Mouse (Mus musculus): ENCODE results near the gene 4933402N22Rik.
"Not testable (repeated sequence)": the region's sequence is repeated elsewhere in the genome, so short reads cannot be mapped to it uniquely, and the experiment has no call there.

4933402N22Rik gene

DNA sequence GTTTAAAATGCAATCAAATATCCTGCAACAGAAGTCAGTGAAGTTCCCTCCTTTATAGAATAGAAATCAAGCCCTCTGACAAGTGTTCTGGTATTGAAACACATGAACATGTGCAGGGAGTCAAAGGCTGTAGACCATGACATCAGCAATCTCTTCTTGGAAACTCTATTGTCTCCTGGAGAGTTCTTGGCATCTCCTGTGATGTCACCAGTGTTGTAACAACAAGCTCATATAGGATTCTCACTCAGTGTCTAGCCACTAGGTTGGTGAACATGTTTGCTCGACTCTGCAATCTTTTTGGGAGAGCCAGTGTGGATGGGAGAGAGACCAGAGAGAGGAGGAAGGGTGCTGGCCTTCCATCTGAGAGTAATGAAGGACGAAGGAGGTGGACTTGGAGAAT is at the start of gene 4933402N22Rik:
4933402N22Rik (plus strand) TSS at position 301 of the 400 bp plus-strand sequence.
- not testable (repeated sequence) for DNase-seq

DNA sequence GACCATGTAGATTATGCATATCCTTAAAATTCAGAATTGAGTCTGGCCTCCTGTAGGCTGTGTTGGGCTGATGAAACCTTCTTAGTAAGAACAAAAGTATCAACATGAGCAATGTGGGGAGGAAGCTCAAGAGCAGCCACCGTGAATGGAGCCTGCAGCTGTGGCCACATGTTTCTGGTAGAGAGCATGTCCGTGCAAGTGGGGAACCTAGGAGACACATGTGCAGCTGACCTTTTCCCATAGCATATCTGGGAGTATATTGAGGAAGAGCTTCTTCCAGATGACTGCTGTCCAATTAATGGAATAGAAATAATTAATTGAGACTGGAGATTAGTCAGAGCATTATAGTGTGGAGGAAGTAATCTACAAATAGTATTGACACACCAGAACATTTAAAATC is 5.9 kb downstream of the 4933402N22Rik start:
- DNase-seq = not testable (repeated sequence)

Measured in thymus, postnatal 14 days (tissue).